Mouse (Mus musculus): Measurements from ENCODE around the gene Ube4b. TPM values are rescaled to one million over a fixed set of nuclear protein-coding genes. Genes with fewer than 3 reads are reported as not detected.
A peak's percentile ranks its signal among the peaks of the same experiment; 100 is the strongest.

Gene Ube4b
- polyA plus RNA-seq, 1 experiment from 2014 or later, result 29.6 TPM

- Histone ChIP-seq H3K36me3 (ENCODE audit: control insufficient read depth, insufficient read depth, low read length) (peaks cover 98% of the 10 kb centered on the region), H3K4me2 (ENCODE audit: low read length) (no peak overlapping the region), H3K4me1 (ENCODE audit: control insufficient read depth in 2 of 2, insufficient read depth in 2 of 2, low read length in 2 of 2) (no peaks in the 10 kb centered on the region), H3K9me3 (ENCODE audit: control insufficient read depth, low read length) (no peaks in the 10 kb centered on the region), H3K27ac (replicated peaks in 1 of 2; ENCODE audit: control insufficient read depth in 1 of 2, insufficient read depth in 1 of 2, low read depth in 2 of 2, low read length in 2 of 2) (no peak overlapping the region), H3K4me3 (ENCODE audit: control insufficient read depth in 1 of 2, insufficient read depth in 1 of 2, low read depth in 1 of 2, low read length in 2 of 2) (no peak overlapping the region), H3K9ac (ENCODE audit: low read length) (no peak overlapping the region), H3K27me3 (ENCODE audit: control insufficient read depth, insufficient read depth, low read length) (no peaks in the 10 kb centered on the region)
- no peak for ATAC-seq (ENCODE audit: insufficient number of reproducible peaks, insufficient read depth, low FRiP score, low read depth)
- 69% methylated on average over 5 of the region's 5 CpGs for WGBS
These were observed 53.1 kb downstream of the Ube4b start for GRCm38 (mm10) chr4:149373431-149373830.

- Histone ChIP-seq H3K4me1 (ENCODE audit: control insufficient read depth in 2 of 2, insufficient read depth in 2 of 2, low read length in 2 of 2) (peaks cover 16 to 35% of the 10 kb centered on the region in 2 experiments), H3K27me3 (ENCODE audit: control insufficient read depth, insufficient read depth, low read length) (no peaks in the 10 kb centered on the region), H3K4me3 (ENCODE audit: control insufficient read depth in 1 of 2, insufficient read depth in 1 of 2, low read depth in 1 of 2, low read length in 2 of 2) (no peak overlapping the region), H3K4me2 (ENCODE audit: low read length) (peak overlapping the region; percentile 21), H3K9ac (ENCODE audit: low read length) (peak overlapping the region; percentile 10; the same call in 1 of the 2 replicates), H3K36me3 (ENCODE audit: control insufficient read depth, insufficient read depth, low read length) (peaks cover 85% of the 10 kb centered on the region), H3K27ac (replicated peaks in 1 of 2; ENCODE audit: control insufficient read depth in 1 of 2, insufficient read depth in 1 of 2, low read depth in 2 of 2, low read length in 2 of 2) (peak overlapping the region; percentile 60 to 90), H3K9me3 (ENCODE audit: control insufficient read depth, low read length) (no peaks in the 10 kb centered on the region)
- ATAC-seq (ENCODE audit: insufficient number of reproducible peaks, insufficient read depth, low FRiP score, low read depth), result no peak; the same call in 1 of the 2 replicates
- WGBS, result 42% methylated on average over 12 of the region's 12 CpGs
These were observed 60.7 kb downstream of the Ube4b start for GRCm38 (mm10) chr4:149365702-149366370.

GRCm38 (mm10) chr4:149364896-149365295 lies 61.7 kb downstream of the Ube4b start:
- Histone ChIP-seq H3K27ac (replicated peaks in 1 of 2; ENCODE audit: control insufficient read depth in 1 of 2, insufficient read depth in 1 of 2, low read depth in 2 of 2, low read length in 2 of 2) (peak overlapping the region; percentile 82 to 90), H3K9me3 (ENCODE audit: control insufficient read depth, low read length) (no peaks in the 10 kb centered on the region), H3K27me3 (ENCODE audit: control insufficient read depth, insufficient read depth, low read length) (no peaks in the 10 kb centered on the region), H3K9ac (ENCODE audit: low read length) (no peak overlapping the region), H3K4me1 (ENCODE audit: control insufficient read depth in 2 of 2, insufficient read depth in 2 of 2, low read length in 2 of 2) (peaks cover 16 to 36% of the 10 kb centered on the region in 2 experiments), H3K4me3 (ENCODE audit: control insufficient read depth in 1 of 2, insufficient read depth in 1 of 2, low read depth in 1 of 2, low read length in 2 of 2) (no peak overlapping the region), H3K4me2 (ENCODE audit: low read length) (0 out of 2 replicates have a peak overlapping the region, but pooled peaks have one; percentile 21), H3K36me3 (ENCODE audit: control insufficient read depth, insufficient read depth, low read length) (peaks cover 84% of the 10 kb centered on the region)
- peak; percentile 66 for ATAC-seq (ENCODE audit: insufficient number of reproducible peaks, insufficient read depth, low FRiP score, low read depth)
- 36% methylated on average over 5 of the region's 5 CpGs for WGBS

- Histone ChIP-seq H3K27ac (replicated peaks in 1 of 2; ENCODE audit: control insufficient read depth in 1 of 2, insufficient read depth in 1 of 2, low read depth in 2 of 2, low read length in 2 of 2) (no peak overlapping the region), H3K27me3 (ENCODE audit: control insufficient read depth, insufficient read depth, low read length) (no peaks in the 10 kb centered on the region), H3K9ac (ENCODE audit: low read length) (no peak overlapping the region), H3K4me1 (ENCODE audit: control insufficient read depth in 2 of 2, insufficient read depth in 2 of 2, low read length in 2 of 2) (peaks cover 10 to 26% of the 10 kb centered on the region in 2 experiments), H3K9me3 (ENCODE audit: control insufficient read depth, low read length) (no peaks in the 10 kb centered on the region), H3K4me2 (ENCODE audit: low read length) (no peak overlapping the region), H3K4me3 (ENCODE audit: control insufficient read depth in 1 of 2, insufficient read depth in 1 of 2, low read depth in 1 of 2, low read length in 2 of 2) (no peak overlapping the region), H3K36me3 (ENCODE audit: control insufficient read depth, insufficient read depth, low read length) (peaks cover 87% of the 10 kb centered on the region)
- 49% methylated on average over 6 of the region's 6 CpGs for WGBS
- no peak for ATAC-seq (ENCODE audit: insufficient number of reproducible peaks, insufficient read depth, low FRiP score, low read depth)
These were observed 65.5 kb downstream of the Ube4b start for GRCm38 (mm10) chr4:149361051-149361450.

GRCm38 (mm10) chr4:149360647-149361046 lies 65.9 kb downstream of the Ube4b start:
- Histone ChIP-seq H3K36me3 (ENCODE audit: control insufficient read depth, insufficient read depth, low read length) (peaks cover 90% of the 10 kb centered on the region), H3K27me3 (ENCODE audit: control insufficient read depth, insufficient read depth, low read length) (no peaks in the 10 kb centered on the region), H3K4me2 (ENCODE audit: low read length) (no peak overlapping the region), H3K9me3 (ENCODE audit: control insufficient read depth, low read length) (no peaks in the 10 kb centered on the region), H3K4me3 (ENCODE audit: control insufficient read depth in 1 of 2, insufficient read depth in 1 of 2, low read depth in 1 of 2, low read length in 2 of 2) (no peak overlapping the region), H3K4me1 (ENCODE audit: control insufficient read depth in 2 of 2, insufficient read depth in 2 of 2, low read length in 2 of 2) (peaks cover 7 to 23% of the 10 kb centered on the region in 2 experiments), H3K9ac (ENCODE audit: low read length) (no peak overlapping the region), H3K27ac (replicated peaks in 1 of 2; ENCODE audit: control insufficient read depth in 1 of 2, insufficient read depth in 1 of 2, low read depth in 2 of 2, low read length in 2 of 2) (no peak overlapping the region)
- ATAC-seq (ENCODE audit: insufficient number of reproducible peaks, insufficient read depth, low FRiP score, low read depth), result no peak
- 90% methylated on average over 5 of the region's 5 CpGs for WGBS

GRCm38 (mm10) chr4:149357982-149358381 lies 68.6 kb downstream of the Ube4b start:
- Histone ChIP-seq H3K9ac (ENCODE audit: low read length) (no peak overlapping the region), H3K27ac (replicated peaks in 1 of 2; ENCODE audit: control insufficient read depth in 1 of 2, insufficient read depth in 1 of 2, low read depth in 2 of 2, low read length in 2 of 2) (no peak overlapping the region), H3K27me3 (ENCODE audit: control insufficient read depth, insufficient read depth, low read length) (no peaks in the 10 kb centered on the region), H3K4me3 (ENCODE audit: control insufficient read depth in 1 of 2, insufficient read depth in 1 of 2, low read depth in 1 of 2, low read length in 2 of 2) (no peak overlapping the region), H3K36me3 (ENCODE audit: control insufficient read depth, insufficient read depth, low read length) (peaks cover 94% of the 10 kb centered on the region), H3K4me2 (ENCODE audit: low read length) (no peak overlapping the region), H3K4me1 (ENCODE audit: control insufficient read depth in 2 of 2, insufficient read depth in 2 of 2, low read length in 2 of 2) (peaks cover 0 to 9% of the 10 kb centered on the region in 2 experiments; a peak in 2 of 4 replicates), H3K9me3 (ENCODE audit: control insufficient read depth, low read length) (no peaks in the 10 kb centered on the region)
- ATAC-seq (ENCODE audit: insufficient number of reproducible peaks, insufficient read depth, low FRiP score, low read depth), result no peak
- 94% methylated on average over 5 of the region's 5 CpGs for WGBS

- Histone ChIP-seq H3K9ac (ENCODE audit: low read length) (no peak overlapping the region), H3K9me3 (ENCODE audit: control insufficient read depth, low read length) (no peaks in the 10 kb centered on the region), H3K4me1 (ENCODE audit: control insufficient read depth in 2 of 2, insufficient read depth in 2 of 2, low read length in 2 of 2) (0 out of 4 replicates have a peak, but pooled peaks cover 0 to 4% of the 10 kb centered on the region in 2 experiments), H3K36me3 (ENCODE audit: control insufficient read depth, insufficient read depth, low read length) (peaks cover 100% of the 10 kb centered on the region), H3K27me3 (ENCODE audit: control insufficient read depth, insufficient read depth, low read length) (no peaks in the 10 kb centered on the region), H3K27ac (replicated peaks in 1 of 2; ENCODE audit: control insufficient read depth in 1 of 2, insufficient read depth in 1 of 2, low read depth in 2 of 2, low read length in 2 of 2) (no peak overlapping the region), H3K4me3 (ENCODE audit: control insufficient read depth in 1 of 2, insufficient read depth in 1 of 2, low read depth in 1 of 2, low read length in 2 of 2) (no peak overlapping the region), H3K4me2 (ENCODE audit: low read length) (no peak overlapping the region)
- ATAC-seq (ENCODE audit: insufficient number of reproducible peaks, insufficient read depth, low FRiP score, low read depth), result no peak
- WGBS, result 94% methylated on average over 8 of the region's 8 CpGs
These were observed 71.9 kb downstream of the Ube4b start for GRCm38 (mm10) chr4:149354671-149355070.
